Mouse (Mus musculus): ENCODE measurements around the gene Igfbp7. TPM values are rescaled to one million over a fixed set of nuclear protein-coding genes. Genes with fewer than 3 reads are reported as not detected.
A peak's percentile ranks its signal among the peaks of the same experiment; 100 is the strongest.

Igfbp7 gene
- 35.3 and 38.1 TPM in 2 replicates for polyA plus RNA-seq (2014; fragmentation: Nextera tagmentation; extraction: Ambion mirVana)

- H3K36me3 ChIP-seq (ENCODE audit: control insufficient read depth, insufficient read depth, low read length): no peaks in the 10 kb centered on the region
These were observed at the start of gene Igfbp7 for GRCm38 (mm10) chr5:77407341-77408298. Gene Igfbp7, minus strand, starts transcription at chr5:77408041.

GRCm38 (mm10) chr5:77452103-77452502, 44.3 kb upstream of the Igfbp7 start:
- H3K9ac ChIP-seq (ENCODE audit: low read depth, low read length): no peak overlapping the region
- H3K4me1 ChIP-seq (ENCODE audit: control insufficient read depth, insufficient read depth, low read length): no peaks in the 10 kb centered on the region
- no peaks in the 10 kb centered on the region for H3K36me3 ChIP-seq (ENCODE audit: control insufficient read depth, insufficient read depth, low read length)
- H3K4me2 ChIP-seq: no peak overlapping the region
- H3K27ac ChIP-seq (ENCODE audit: low read depth, low read length): no peak overlapping the region
- 66% methylated on average over 6 of the region's 6 CpGs for WGBS (ENCODE audit: insufficient replicate concordance)
- no peak overlapping the region for H3K4me3 ChIP-seq (ENCODE audit: low read depth, low read length)
- no peak for ATAC-seq (replicated peaks; ENCODE audit: insufficient number of reproducible peaks, low FRiP score, low TSS enrichment)
- no peaks in the 10 kb centered on the region for H3K9me3 ChIP-seq (replicated peaks; ENCODE audit: control insufficient read depth, low read length)
- no peaks in the 10 kb centered on the region for H3K27me3 ChIP-seq (ENCODE audit: control insufficient read depth, insufficient read depth, low read length)

More at GRCm38 (mm10) chr5:77407341-77408298, at the start of gene Igfbp7:
- ATAC-seq (replicated peaks; ENCODE audit: insufficient number of reproducible peaks, low FRiP score, low TSS enrichment): peak; percentile 80
- Histone ChIP-seq H3K9me3 (replicated peaks; ENCODE audit: control insufficient read depth, low read length) (peaks cover 2% of the 10 kb centered on the region; the same call in 1 of the 2 replicates), H3K4me3 (ENCODE audit: low read depth, low read length) (peak within 1 kb of the TSS; percentile 63), H3K27me3 (ENCODE audit: control insufficient read depth, insufficient read depth, low read length) (peaks cover 10% of the 10 kb centered on the region), H3K4me2 (peak within 1 kb of the TSS; percentile 73), H3K27ac (ENCODE audit: low read depth, low read length) (no peak within 1 kb of the TSS), H3K9ac (ENCODE audit: low read depth, low read length) (peak within 1 kb of the TSS; percentile 44), H3K4me1 (ENCODE audit: control insufficient read depth, insufficient read depth, low read length) (no peaks in the 10 kb centered on the region)
- 6% methylated on average over 62 of the region's 101 CpGs for WGBS (ENCODE audit: insufficient replicate concordance)

GRCm38 (mm10) chr5:77449531-77449930, 41.7 kb upstream of the Igfbp7 start:
- H3K9ac ChIP-seq (ENCODE audit: low read depth, low read length): no peak overlapping the region
- no peaks in the 10 kb centered on the region for H3K4me1 ChIP-seq (ENCODE audit: control insufficient read depth, insufficient read depth, low read length)
- H3K27me3 ChIP-seq (ENCODE audit: control insufficient read depth, insufficient read depth, low read length): no peaks in the 10 kb centered on the region
- ATAC-seq (replicated peaks; ENCODE audit: insufficient number of reproducible peaks, low FRiP score, low TSS enrichment): no peak
- H3K4me3 ChIP-seq (ENCODE audit: low read depth, low read length): no peak overlapping the region
- WGBS (ENCODE audit: insufficient replicate concordance): 85% methylated on average over 7 of the region's 7 CpGs
- H3K27ac ChIP-seq (ENCODE audit: low read depth, low read length): no peak overlapping the region
- no peaks in the 10 kb centered on the region for H3K36me3 ChIP-seq (ENCODE audit: control insufficient read depth, insufficient read depth, low read length)
- no peak overlapping the region for H3K4me2 ChIP-seq
- no peaks in the 10 kb centered on the region for H3K9me3 ChIP-seq (replicated peaks; ENCODE audit: control insufficient read depth, low read length)

- no peak overlapping the region for H3K4me2 ChIP-seq
These were observed 37.6 kb upstream of the Igfbp7 start for GRCm38 (mm10) chr5:77445431-77445830.

GRCm38 (mm10) chr5:77443889-77444573, 36.2 kb upstream of the Igfbp7 start:
- H3K27ac ChIP-seq (ENCODE audit: low read depth, low read length): no peak overlapping the region
- no peak overlapping the region for H3K9ac ChIP-seq (ENCODE audit: low read depth, low read length)
- ATAC-seq (replicated peaks; ENCODE audit: insufficient number of reproducible peaks, low FRiP score, low TSS enrichment): no peak
- H3K4me1 ChIP-seq (ENCODE audit: control insufficient read depth, insufficient read depth, low read length): no peaks in the 10 kb centered on the region
- no peaks in the 10 kb centered on the region for H3K36me3 ChIP-seq (ENCODE audit: control insufficient read depth, insufficient read depth, low read length)
- H3K27me3 ChIP-seq (ENCODE audit: control insufficient read depth, insufficient read depth, low read length): no peaks in the 10 kb centered on the region
- H3K9me3 ChIP-seq (replicated peaks; ENCODE audit: control insufficient read depth, low read length): no peaks in the 10 kb centered on the region
- H3K4me2 ChIP-seq: no peak overlapping the region
- no peak overlapping the region for H3K4me3 ChIP-seq (ENCODE audit: low read depth, low read length)
- WGBS (ENCODE audit: insufficient replicate concordance): 80% methylated on average over 8 of the region's 8 CpGs

More at GRCm38 (mm10) chr5:77445431-77445830, 37.6 kb upstream of the Igfbp7 start:
- no peaks in the 10 kb centered on the region for H3K36me3 ChIP-seq (ENCODE audit: control insufficient read depth, insufficient read depth, low read length)
- H3K27ac ChIP-seq (ENCODE audit: low read depth, low read length): no peak overlapping the region
- no peaks in the 10 kb centered on the region for H3K9me3 ChIP-seq (replicated peaks; ENCODE audit: control insufficient read depth, low read length)
- no peaks in the 10 kb centered on the region for H3K4me1 ChIP-seq (ENCODE audit: control insufficient read depth, insufficient read depth, low read length)
- WGBS (ENCODE audit: insufficient replicate concordance): 89% methylated on average over 4 of the region's 4 CpGs
- no peak for ATAC-seq (replicated peaks; ENCODE audit: insufficient number of reproducible peaks, low FRiP score, low TSS enrichment)
- no peak overlapping the region for H3K4me3 ChIP-seq (ENCODE audit: low read depth, low read length)
- no peaks in the 10 kb centered on the region for H3K27me3 ChIP-seq (ENCODE audit: control insufficient read depth, insufficient read depth, low read length)
- no peak overlapping the region for H3K9ac ChIP-seq (ENCODE audit: low read depth, low read length)

- Histone ChIP-seq H3K9me3 (replicated peaks; ENCODE audit: control insufficient read depth, low read length) (no peaks in the 10 kb centered on the region), H3K27me3 (ENCODE audit: control insufficient read depth, insufficient read depth, low read length) (no peaks in the 10 kb centered on the region), H3K4me2 (no peak overlapping the region), H3K4me3 (ENCODE audit: low read depth, low read length) (no peak overlapping the region), H3K27ac (ENCODE audit: low read depth, low read length) (no peak overlapping the region), H3K36me3 (ENCODE audit: control insufficient read depth, insufficient read depth, low read length) (no peaks in the 10 kb centered on the region), H3K4me1 (ENCODE audit: control insufficient read depth, insufficient read depth, low read length) (no peaks in the 10 kb centered on the region), H3K9ac (ENCODE audit: low read depth, low read length) (no peak overlapping the region)
- 81% methylated on average over 15 of the region's 15 CpGs for WGBS (ENCODE audit: insufficient replicate concordance)
- no peak for ATAC-seq (replicated peaks; ENCODE audit: insufficient number of reproducible peaks, low FRiP score, low TSS enrichment)
These were observed 35.2 kb upstream of the Igfbp7 start for GRCm38 (mm10) chr5:77442856-77443623.

- no peak overlapping the region for H3K9ac ChIP-seq (ENCODE audit: low read depth, low read length)
- H3K27ac ChIP-seq (ENCODE audit: low read depth, low read length): no peak overlapping the region
- H3K4me3 ChIP-seq (ENCODE audit: low read depth, low read length): no peak overlapping the region
- H3K4me2 ChIP-seq: no peak overlapping the region
- H3K27me3 ChIP-seq (ENCODE audit: control insufficient read depth, insufficient read depth, low read length): no peaks in the 10 kb centered on the region
- H3K36me3 ChIP-seq (ENCODE audit: control insufficient read depth, insufficient read depth, low read length): no peaks in the 10 kb centered on the region
- 68% methylated on average over 4 of the region's 4 CpGs for WGBS (ENCODE audit: insufficient replicate concordance)
- ATAC-seq (replicated peaks; ENCODE audit: insufficient number of reproducible peaks, low FRiP score, low TSS enrichment): no peak
- no peaks in the 10 kb centered on the region for H3K9me3 ChIP-seq (replicated peaks; ENCODE audit: control insufficient read depth, low read length)
- H3K4me1 ChIP-seq (ENCODE audit: control insufficient read depth, insufficient read depth, low read length): no peaks in the 10 kb centered on the region
These were observed 28.5 kb upstream of the Igfbp7 start for GRCm38 (mm10) chr5:77436308-77436707.

- Histone ChIP-seq H3K4me3 (ENCODE audit: low read depth, low read length) (no peak overlapping the region), H3K36me3 (ENCODE audit: control insufficient read depth, insufficient read depth, low read length) (no peaks in the 10 kb centered on the region), H3K4me2 (no peak overlapping the region), H3K27me3 (ENCODE audit: control insufficient read depth, insufficient read depth, low read length) (no peaks in the 10 kb centered on the region), H3K27ac (ENCODE audit: low read depth, low read length) (no peak overlapping the region), H3K9me3 (replicated peaks; ENCODE audit: control insufficient read depth, low read length) (no peaks in the 10 kb centered on the region), H3K9ac (ENCODE audit: low read depth, low read length) (no peak overlapping the region), H3K4me1 (ENCODE audit: control insufficient read depth, insufficient read depth, low read length) (no peaks in the 10 kb centered on the region)
- WGBS (ENCODE audit: insufficient replicate concordance): 73% methylated on average over 11 of the region's 11 CpGs
- ATAC-seq (replicated peaks; ENCODE audit: insufficient number of reproducible peaks, low FRiP score, low TSS enrichment): no peak
These were observed 26.2 kb upstream of the Igfbp7 start for GRCm38 (mm10) chr5:77434060-77434459.
